Mouse (Mus musculus) retina, embryonic 14.5 days (tissue): ENCODE data around the gene Gan.
A peak's percentile ranks its signal among the peaks of the same experiment; 100 is the strongest.

Experiments used
- DNase-seq: peaks from one replicate; pipeline ENCODE4 v3.0.0-alpha.2; 2015; ENCODE audit warnings: low spot score

Gene Gan

DNA sequence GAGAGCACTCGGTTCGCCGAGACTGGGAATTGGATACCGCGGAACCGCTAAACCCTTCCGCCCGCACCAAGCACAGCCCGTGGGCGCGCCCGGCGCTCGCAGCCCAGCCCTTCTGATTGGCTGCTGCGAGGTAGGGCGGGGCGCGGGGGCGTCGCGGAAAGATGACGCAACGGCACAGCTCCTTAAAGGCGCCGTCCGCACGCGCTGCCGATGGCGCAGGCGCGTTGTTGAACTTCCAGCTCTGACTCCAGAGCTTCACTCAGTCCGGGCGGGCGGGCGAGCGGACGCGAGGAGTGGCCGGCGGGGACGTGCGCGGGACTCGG lies 205 bp upstream of the Gan start:
- peak; percentile 99 for DNase-seq

DNA sequence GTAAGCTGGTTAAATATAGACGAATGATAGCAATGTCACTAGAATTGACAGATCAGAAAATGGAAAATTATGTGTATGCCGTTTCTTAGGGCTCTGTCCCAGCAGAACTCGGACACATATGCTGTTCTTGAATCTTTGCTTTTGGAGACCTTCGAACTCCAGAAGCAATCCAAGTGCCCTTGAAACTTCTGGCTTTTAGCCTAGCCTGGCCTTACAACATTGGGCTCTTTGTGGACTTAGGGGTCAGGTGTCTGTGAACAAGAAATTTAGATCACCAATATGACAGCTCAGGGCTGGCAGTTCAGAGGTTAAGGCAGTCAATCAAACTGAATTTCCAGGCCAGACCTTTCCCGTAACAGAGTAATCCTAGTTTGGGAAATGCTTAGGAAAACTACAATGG lies 1.1 kb downstream of the Gan start:
- no peak for DNase-seq

DNA sequence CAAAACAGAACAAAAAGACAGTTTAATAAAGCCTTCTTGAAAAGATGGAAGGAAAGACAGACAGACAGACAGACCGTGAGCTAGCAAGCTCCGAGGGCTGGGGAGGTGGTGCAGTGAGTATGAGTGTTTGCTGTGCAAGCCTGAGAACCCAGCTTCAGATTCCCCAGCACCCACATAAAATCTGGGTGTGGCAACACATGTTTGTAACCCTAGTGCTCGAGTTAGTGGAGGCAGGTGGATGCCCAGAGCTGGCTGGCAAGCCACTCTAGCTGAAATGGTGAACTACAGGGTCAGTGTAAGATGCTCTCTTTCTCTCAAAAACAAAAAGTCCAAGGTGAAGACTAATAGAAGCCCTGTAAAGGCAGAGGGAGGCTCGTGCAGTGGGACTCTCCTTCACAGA lies 7.0 kb downstream of the Gan start:
- DNase-seq, result no peak

DNA sequence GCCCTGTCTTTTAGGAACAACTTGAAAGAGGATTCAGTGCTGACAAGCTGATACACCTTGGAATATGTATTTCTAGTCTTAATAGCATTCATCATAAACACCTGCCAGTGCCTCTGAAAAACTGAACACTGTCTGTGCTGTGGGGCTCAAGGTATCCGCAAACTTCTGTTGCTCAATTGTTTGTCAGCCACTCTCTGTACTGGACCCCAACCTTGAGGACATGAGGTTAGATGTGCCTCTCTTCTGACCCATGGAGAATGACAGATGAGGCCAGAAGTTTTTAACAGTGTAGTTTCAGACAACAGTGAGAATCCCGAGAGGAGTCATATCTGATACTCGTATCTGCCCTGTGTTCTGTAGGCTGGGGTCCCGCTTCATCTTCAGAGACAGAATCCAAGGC lies 7.6 kb downstream of the Gan start:
- DNase-seq, result no peak

DNA sequence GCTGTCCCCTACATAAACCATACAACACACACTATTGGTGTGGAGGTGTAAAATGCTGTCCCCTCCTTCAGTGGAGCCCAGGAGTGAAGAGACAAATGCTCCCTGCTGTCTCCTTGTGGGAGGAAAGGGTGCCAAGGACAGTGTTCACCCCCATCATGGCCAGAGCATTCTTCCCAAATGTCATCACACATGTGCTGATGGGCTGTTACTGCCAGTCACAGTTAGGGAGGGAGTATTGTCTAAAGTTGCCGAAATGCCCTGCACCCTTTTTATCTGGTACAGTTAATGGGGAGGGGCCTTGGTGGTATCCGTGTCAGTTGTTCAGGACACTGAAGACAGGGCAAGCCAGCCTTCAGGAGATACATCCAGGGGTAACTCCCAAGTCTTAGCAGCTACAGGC lies 8.6 kb downstream of the Gan start:
- no peak for DNase-seq

DNA sequence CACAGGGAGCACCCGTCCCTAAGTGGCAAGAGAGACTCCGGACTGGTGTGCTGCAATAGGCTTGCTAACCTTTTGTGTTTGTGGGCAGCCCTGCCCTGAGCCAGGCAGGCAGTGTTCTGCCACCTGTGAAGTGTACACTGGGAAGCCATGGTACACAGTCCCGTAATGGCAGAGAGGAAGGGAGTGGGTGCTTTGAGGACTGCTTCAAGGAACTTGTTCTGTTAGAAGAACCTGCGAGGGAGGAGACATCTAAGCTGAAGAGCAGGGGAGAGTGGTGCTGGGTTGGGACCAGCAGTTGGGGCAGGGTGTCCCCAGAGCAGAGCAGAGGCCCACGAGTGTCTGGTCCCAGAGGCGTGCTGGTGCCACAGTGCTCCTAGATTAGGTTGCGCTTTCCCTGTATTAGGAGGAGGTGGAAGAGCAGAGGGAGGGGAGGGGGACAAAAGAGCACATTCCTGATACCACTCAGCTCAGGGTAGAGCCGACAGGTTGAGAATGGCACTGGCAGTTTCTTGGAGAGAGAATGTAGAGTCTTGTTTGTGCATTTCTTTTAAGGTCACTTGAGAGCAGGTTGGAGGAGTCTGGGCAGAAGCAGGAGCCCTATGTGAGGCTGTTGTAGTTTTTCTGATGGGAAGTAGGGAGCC lies 9.4 kb downstream of the Gan start:
- no peak for DNase-seq

DNA sequence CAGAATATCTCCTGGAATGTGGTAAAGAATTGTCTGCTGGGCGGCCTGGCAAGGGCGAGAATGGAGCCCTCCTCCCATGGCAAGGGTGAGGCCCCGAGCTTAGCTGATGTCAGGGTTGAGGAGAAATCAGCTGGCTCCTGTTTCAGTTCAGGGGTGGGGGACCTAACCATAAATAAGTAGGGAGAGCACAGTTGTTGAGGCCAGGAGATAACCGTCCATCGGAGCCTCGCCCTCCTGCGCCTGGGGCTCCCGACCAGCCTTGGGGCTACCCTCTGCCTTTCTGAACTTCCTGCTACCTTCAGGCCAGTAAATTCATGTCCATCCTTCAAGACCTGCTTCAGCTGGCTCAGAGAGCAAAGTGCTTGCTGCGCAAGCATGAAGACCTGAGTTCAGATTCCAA lies 10.4 kb downstream of the Gan start:
- no peak for DNase-seq

DNA sequence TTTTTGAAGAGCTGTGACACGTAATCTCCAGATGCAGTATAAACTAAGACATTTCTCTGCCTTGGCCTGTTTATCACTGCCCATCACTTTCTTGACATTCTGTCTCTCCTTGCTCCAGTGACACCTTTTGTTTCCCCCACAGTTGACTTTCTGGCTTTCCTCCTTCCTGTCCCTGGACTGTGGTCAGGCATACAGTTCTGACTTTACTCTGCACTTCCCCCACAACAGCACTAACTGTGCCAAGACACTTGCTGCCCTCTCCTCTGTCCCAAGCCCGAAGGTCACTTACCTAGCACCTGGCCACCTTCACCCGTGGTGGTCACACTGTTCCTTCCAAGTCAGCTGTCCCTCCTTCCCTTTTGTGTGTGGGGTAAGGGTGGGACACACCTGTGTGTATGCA lies 13.9 kb downstream of the Gan start:
- no peak for DNase-seq

DNA sequence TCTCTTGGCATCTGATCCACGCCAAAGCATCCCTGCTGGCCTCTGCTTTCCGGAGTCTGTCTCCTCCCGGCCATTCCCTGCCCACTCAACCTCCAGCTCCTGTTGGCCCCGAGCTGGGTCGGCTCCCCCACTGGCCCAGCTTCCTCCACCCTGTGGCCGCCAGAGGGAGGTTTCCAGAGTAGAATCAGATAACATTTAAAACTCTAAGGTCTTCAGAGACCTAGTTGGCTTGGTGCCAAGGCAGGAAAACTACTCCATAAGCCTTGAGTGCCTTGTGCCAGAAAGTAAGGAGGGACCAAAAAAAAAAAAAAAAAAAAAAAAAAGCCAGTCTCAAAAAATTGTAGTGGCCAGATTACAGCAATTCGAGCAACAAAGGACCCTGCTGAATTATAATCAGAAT lies 15.0 kb downstream of the Gan start:
- DNase-seq, result no peak

DNA sequence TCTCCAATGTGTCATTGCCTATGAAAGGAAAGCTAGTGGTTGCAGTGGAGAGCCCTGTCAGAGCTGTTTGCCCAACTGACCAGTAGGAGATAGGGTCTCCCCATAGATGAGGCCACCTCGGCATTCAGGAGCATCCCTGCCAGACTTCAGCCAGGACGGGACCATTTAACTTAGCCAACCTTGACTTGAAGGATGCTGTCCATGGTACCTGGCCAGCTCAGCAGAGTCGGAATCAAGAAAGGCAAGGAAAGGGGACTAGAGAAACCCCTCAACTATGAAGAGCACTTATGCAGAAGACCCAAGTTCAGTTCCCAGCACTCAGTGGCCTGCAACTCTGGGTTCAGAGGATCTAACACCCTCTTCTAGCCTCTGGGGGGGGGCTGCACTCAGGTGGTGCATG lies 15.8 kb downstream of the Gan start:
- DNase-seq, result no peak

DNA sequence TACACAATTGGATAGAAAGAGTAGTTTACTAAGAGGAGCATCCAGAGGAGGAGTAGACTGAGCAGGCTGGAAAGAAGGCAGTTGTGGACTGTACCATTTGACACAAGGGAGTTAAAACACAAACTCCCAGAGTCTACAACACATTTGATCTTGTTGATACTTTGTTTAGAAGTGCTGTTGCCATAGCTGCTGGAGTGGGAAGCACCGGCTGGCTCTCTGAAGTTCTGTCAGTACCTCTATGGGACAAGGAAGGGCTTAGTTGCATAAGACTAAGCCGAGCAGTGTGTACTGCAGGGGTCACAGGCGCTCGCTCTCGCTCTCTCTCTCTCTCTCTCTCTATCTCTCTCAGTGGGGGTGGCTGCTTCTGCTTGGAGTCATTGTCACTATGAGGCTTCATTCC lies 16.6 kb downstream of the Gan start:
- DNase-seq, result no peak

DNA sequence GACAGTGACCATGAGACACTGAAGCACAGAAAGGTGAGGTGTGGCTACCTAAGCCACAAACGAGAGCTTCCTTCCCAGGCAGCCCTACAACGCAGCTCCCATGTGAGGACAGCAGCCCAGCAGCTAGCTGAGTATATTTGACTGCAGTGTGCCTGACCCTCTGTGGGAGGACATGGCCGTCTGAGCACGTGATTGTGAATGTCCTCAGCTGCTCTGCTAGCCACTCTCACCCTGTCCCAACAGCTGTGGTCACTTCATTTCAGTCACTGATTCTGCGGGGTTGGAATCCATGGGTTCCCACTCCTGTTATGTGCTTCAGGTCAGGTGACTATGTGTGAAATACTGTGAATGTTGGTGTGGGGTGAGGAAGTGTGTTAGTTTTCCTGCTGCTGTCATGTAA lies 18.4 kb downstream of the Gan start:
- no peak for DNase-seq

DNA sequence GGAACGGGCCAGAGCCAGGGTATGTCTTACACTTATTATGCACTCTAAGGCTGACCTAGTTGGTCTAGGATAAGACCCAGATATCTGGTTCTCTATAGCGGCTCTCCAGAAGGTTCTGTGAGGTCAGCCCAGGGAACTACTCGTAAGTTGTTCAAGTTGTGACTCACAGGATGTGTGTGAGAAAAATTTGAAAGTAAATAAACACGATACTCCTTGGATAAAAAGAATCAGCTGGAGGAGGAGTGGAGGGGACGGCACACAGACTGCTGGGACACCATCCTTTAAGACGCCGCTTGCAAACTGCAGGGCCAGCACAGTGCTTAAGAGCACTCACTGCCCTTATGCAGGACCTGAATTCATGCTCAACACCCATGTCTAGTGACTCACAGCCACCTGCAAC lies 19.3 kb downstream of the Gan start:
- no peak for DNase-seq

DNA sequence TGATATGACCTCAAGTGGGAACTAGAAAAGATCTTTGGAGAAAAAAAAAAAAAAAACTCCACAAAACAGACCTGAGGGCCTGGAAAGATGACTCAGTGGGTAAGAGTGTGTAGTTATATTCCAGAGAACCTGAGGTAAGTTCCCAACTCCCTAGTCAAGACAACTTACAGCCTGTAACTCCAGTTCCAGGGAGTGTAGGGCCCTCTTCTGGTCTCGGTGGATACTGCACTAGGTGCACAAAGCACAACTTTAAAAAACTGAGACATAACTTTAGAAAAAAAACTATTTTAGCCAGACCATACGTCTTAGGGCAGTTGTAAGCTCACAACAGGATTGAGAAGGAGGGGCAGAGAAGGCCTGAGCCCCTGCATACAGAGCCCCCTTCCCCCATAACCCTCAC lies 20.1 kb downstream of the Gan start:
- no peak for DNase-seq

DNA sequence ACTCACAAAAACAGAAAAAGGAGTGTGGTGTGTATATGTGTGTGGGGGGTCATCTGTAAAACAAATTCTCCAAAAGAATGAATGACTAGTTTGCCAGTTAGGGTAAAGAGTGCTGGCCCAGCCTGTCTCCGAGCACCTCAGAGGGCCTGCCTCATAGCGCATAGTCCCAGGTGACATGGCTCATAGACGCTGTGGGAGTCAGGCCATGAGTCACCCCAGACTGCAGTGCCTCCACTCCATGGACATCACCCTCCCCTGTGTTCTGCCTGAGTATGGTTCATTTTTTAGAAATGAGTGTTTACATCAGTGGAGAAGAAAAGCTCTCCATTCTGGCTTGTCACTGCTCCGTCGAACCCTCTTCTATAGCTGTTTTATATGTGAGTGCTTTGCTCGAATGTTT lies 20.7 kb downstream of the Gan start:
- DNase-seq, result no peak

DNA sequence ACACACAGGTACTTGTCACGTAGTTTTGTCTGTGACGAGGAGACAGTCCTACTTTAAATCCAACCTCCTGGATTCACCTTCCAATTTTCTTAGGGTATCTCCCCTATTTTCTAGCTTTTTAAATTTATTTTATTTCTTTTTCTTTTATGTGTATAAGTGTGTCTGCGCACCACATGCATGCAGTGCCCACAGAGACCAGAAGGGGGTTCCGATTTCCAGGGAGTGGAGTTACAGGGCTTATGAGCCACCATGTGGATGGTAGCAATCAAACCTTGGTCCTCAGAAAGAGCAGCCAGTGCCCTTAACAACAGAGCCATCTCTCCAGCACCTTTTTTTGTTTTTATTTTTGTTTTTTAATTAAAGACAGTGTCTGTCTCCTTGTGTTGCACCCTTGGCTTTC lies 24.8 kb downstream of the Gan start:
- no peak for DNase-seq

DNA sequence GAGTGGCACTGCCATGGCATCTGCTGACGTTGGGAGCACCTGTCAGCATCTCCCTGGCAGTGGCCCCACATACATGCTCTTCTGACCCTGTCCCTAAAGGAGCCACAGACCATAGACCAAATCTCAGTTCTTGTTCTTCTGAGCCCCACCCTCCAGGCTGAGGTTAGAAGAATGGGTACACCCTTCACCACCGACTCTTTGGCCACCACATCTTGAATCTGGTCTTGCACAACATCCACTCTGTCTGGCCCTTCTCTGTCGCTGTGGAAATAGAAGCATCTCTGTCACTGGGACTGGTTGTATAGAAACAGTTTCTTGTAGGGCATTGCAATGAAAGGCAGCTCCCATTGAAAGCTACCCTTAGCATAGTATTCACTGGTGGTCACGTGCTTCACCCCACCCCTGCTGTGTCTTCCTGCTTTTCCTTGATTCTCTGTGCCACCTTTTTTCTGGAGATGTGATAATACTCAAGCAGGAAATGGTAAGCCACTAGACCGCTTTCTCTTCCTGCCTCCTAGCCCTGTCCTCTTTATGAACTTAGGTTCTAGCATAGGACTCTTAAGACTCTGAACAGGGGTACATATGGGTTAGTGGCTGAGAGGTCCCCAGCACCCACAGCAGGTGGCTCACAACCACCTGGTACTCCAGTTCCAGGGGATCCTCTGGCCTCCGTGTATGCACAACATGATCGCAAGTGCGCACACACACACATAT lies 25.9 kb downstream of the Gan start:
- DNase-seq, result no peak

DNA sequence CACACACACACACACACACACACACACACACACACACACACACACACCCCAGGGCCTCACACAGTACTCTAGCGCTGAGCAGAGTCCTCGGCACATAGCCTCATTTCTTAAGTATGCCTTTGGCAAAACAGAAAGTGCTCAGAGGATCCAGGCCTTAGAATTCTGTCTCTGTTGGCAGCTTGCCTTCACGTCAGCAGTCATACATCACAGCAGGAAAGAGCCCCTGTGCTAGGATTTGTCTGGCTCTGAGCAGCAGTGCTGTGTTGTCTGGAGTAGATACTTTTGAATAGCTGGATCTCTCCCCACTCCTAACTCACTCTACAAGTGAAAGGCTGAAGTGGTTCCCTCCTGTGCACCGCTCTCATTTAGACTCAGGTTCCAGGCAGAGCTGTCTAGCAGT lies 36.4 kb downstream of the Gan start:
- DNase-seq, result no peak

DNA sequence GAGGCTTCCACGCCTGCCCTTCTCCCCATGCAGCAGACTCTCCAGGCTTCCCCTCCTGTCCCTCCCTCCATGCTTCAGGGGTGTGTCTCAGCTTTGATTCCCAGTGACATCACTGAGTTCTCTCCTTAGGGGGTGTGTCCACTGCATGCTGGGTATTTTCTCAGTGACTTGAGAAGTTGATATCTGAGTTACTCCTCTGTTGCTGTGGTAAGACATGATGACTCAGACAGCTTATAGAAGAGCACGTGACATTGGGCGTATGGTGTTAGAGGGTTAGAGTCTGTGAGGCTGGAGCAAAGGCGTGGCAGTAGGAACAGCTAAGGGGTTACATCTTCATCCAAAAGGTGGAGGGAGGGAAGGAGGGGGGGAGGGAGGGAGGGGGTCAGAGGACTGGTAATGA lies 38.7 kb downstream of the Gan start:
- DNase-seq, result no peak

DNA sequence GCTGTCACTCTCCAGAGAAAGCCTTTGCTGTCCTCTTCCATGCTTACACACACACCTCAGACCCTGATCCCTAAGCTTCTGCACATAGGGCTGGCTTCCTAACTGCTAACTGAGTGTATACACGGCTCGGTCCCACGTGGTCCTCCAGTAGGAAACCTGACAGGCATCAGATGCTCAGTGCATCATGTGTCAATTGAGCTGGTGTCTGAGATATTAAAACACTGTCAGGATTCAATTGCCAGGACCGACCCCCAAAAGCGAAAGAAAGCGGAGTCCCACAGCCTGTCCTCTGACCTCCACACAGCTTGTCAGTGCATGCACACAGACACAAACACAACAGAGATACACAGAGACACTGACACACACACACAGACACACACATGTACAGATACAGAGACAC lies 39.6 kb downstream of the Gan start:
- no peak for DNase-seq

DNA sequence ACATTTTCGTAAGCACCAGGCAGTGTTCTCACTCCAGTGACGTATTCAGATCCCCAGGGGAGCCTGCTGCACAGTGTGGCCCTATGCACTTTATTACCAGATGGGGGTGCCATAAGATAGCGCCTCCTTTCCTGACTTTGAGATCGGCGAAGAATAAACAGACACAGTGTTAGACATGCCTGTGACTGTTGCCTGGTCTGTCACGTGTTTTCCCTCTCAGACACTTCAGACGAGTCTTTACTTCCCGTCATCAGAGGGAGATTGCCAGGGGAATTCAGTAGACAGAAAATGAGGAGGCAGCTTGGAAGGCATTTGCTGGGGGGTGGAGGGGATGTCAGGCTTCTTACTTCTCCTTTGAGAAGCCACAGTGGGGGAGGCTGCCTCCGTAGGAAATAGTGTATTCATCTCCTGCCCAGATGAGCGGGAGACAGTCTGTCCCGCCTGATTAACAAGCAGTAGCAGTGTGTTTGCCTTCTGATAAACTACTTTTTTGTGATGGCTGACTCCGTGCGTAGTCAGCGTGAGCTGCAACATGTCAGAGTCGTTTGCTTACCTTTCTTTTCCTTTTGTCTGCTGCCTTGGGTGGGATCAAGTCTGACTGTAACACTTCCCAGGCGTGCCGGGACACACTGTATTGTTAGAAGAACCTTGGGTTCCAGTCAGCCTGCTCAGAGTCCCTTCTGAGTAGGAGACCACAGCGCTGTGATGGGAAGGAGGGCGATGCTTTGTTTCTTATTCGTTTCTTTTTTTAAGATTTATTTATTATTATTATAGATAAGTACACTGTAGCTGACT lies 40.4 kb downstream of the Gan start:
- peak; percentile 17 for DNase-seq

DNA sequence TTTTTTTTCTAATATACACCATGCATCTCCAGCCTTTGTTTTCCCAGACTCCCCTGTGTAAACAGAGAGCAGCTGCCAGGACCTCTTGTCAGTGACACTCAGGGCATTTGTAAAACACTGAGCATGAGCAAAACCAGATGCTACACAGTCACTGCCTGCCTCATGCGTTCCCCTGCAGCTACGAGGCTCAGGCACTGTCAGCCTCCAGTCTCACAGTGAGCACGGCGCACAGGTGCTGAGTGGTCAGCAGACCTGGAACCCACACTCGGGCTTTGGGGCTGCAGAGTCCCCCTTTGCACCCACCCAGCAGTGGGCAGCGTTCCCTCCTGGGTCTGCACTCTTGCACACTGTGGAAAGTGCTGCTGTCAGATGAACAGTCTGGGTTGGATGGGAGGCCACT lies 41.7 kb downstream of the Gan start:
- no peak for DNase-seq

DNA sequence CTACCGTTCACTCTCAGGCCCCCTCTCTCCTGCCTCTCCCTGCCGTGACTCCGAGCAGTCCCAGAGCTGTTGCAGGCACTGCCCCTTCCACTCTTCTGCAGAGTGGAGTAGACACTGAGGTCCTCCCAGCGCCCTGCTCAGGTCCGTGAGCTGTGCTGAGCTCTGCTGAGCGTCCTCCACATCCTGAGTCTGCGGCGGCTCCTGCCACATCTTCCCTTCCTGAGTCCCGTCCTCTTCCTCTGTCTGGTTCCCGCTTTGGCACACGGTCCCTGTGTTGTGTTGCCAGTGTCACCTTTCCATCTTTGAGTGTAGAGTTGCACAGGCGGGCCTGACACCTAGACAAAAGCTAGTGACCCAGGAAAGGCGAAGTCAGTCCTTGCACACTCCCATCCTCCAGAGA lies 42.4 kb downstream of the Gan start:
- DNase-seq, result no peak

DNA sequence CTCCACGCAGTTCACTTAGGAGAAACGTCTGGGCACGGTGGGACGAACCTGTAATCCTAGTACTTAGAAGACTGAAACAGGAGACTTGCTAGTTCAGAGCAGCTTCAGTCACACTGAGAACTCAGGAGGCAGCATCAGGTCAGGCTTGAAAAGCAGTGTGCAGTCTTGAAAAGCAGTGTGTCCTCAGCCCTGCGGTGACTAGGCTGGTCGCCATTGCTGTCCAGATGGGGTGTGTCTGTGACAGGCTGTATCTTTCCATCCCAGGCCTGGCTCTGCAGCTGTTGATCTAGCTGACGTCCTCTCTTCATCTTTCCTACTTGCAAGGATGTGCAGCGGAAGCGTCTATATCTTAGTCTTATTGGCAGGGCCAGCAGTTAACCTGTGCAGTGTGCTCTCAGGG lies 42.9 kb downstream of the Gan start:
- DNase-seq, result no peak
